Mouse (Mus musculus) olfactory bulb, adult 2 months (tissue): ENCODE measurements around the gene Slc9a8.

Source experiments
- CTCF ChIP-seq: fragments of 200-500 bp; IDR thresholded peaks from 2 replicates; pipeline ENCODE4 v1.5.1; 2012; ENCODE audit warnings: low read depth, mild to moderate bottlenecking, low read length, moderate library complexity; ENCODE audit not compliant: insufficient read depth
- POLR2A ChIP-seq: fragments of 200-500 bp; IDR thresholded peaks from 2 replicates; pipeline ENCODE4 v1.6.1; 2012; ENCODE audit warnings: mild to moderate bottlenecking, low read depth, low read length, moderate library complexity; ENCODE audit not compliant: insufficient read depth

GRCm38 (mm10) chr2:167431418-167431776 is 9.9 kb downstream of the Slc9a8 start:
- no peak for TF ChIP-seq CTCF
- no peak for TF ChIP-seq POLR2A
